Mouse (Mus musculus) brain, adult 10 weeks (tissue): ENCODE results near the gene Olfr668. TPM values are rescaled to one million over a fixed set of nuclear protein-coding genes. Genes with fewer than 3 reads are reported as not detected.

Experiments
- polyA plus RNA-seq: library from polyadenylated mRNA; stranded (reverse); fragments of 350-450 nt; fragmentation: Illumina TruSeq; extraction: RNeasy Lipid Tissue Mini Kit (QIAGEN cat#74804); gene quantifications from one replicate; pipeline ENCODE4 v1.2.3, GENCODE M21; 2015; ENCODE audit warnings: low read depth, low replicate concordance

The Olfr668 gene
- polyA plus RNA-seq: not detected

GRCm38 (mm10) chr7:104927957-104928356 lies at the start of gene Olfr668:
TSS of gene Olfr668 (minus strand) at chr7:104928057.

GRCm38 (mm10) chr7:104962520-104962919 lies 34.7 kb upstream of the Olfr668 start, which contains the start of gene Olfr670:
TSS of gene Olfr670 (minus strand) at chr7:104962620.

GRCm38 (mm10) chr7:104933940-104934339 lies 6.1 kb upstream of the Olfr668 start, which contains the start of gene Olfr669:
TSS of gene Olfr669 (plus strand) at chr7:104934240.

GRCm38 (mm10) chr7:104921382-104921781 lies 6.5 kb downstream of the Olfr668 start, which contains the start of gene Olfr667:
TSS of gene Olfr667 (minus strand) at chr7:104921482.

DNA sequence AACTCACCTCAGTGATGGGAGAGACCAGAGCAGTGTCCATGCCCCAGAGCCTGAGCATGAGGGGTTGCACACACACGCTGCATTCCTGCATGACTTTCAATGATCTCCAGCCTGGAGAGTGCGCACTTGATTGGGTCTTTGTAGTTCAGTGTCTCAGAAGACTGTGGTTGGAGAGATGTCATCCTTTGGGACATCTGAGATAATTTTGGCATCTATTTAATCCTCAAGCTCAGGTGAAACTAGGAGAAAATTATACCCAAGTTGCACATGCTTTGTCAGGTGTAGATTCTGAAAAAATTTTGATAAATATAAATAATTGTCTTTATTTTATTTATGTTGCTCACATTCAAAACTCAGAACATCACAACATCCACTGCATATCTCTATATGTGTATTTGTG lies 32.0 kb downstream of the Olfr668 start, which contains the start of gene Olfr666:
Gene Olfr666, minus strand, starts transcription at position 101 of the 400 bp plus-strand sequence.

GRCm38 (mm10) chr7:104877731-104878130 lies 50.1 kb downstream of the Olfr668 start, which contains the start of gene Olfr665:
TSS of gene Olfr665 (plus strand) at chr7:104878031.

Other genes starting within 250 kb of the Olfr668 start
- gene Olfr661, start 241.6 kb downstream of the Olfr668 start, polyA plus RNA-seq: not detected
- gene Usp17le, start 150.6 kb downstream of the Olfr668 start, polyA plus RNA-seq: not detected
- not detected for gene Usp17lb, start 85.5 kb downstream of the Olfr668 start, polyA plus RNA-seq
- gene Usp17la, start 71.0 kb downstream of the Olfr668 start, polyA plus RNA-seq: not detected
- not detected for gene Olfr665, start 50.0 kb downstream of the Olfr668 start, polyA plus RNA-seq
- gene Olfr666, start 32.1 kb downstream of the Olfr668 start, polyA plus RNA-seq: not detected
- gene Olfr667, start 6.6 kb downstream of the Olfr668 start, polyA plus RNA-seq: not detected
- gene Olfr669, start 6.2 kb upstream of the Olfr668 start, polyA plus RNA-seq: not detected
- gene Olfr670, start 34.6 kb upstream of the Olfr668 start, polyA plus RNA-seq: not detected
- not detected for gene Olfr671, start 51.1 kb upstream of the Olfr668 start, polyA plus RNA-seq
- not detected for gene Olfr672, start 74.0 kb upstream of the Olfr668 start, polyA plus RNA-seq
- gene Olfr675, start 100.4 kb upstream of the Olfr668 start, polyA plus RNA-seq: not detected
- gene Olfr676, start 104.6 kb upstream of the Olfr668 start, polyA plus RNA-seq: not detected
- not detected for gene Olfr677, start 123.3 kb upstream of the Olfr668 start, polyA plus RNA-seq
- gene Olfr678, start 136.4 kb upstream of the Olfr668 start, polyA plus RNA-seq: not detected
- not detected for gene Olfr679, start 153.1 kb upstream of the Olfr668 start, polyA plus RNA-seq
- gene Olfr680-ps1, start 164.8 kb upstream of the Olfr668 start, polyA plus RNA-seq: not detected
- not detected for gene Olfr681, start 188.8 kb upstream of the Olfr668 start, polyA plus RNA-seq
- gene Olfr683, start 219.0 kb upstream of the Olfr668 start, polyA plus RNA-seq: not detected
- gene Olfr684, start 235.6 kb upstream of the Olfr668 start, polyA plus RNA-seq: not detected